Comparison of ENCODE assay signal across 14 mouse cellular contexts in the genomic region with DNA sequence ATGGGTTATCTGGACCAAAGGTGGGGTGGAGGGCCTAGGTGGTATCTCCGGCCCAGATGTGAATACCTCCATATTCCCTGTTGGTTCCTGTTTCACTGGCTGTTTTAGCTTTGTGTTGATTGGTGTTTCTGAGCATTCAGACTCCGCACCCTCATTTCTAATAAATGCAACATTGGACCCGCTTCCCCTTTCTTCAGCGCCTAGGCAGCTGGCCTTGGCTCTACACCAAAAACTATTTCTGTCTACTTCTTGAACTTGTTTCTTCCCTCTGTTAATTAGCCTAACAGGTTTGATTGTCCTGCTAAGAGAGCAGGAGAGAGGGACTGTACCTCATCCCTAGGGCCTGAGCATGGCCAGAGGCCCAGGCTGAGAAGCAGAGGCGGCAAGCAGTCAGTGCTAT. TPM values are rescaled to one million over a fixed set of nuclear protein-coding genes. Genes with fewer than 3 reads are reported as not detected.
A peak's percentile ranks its signal among the peaks of the same experiment; 100 is the strongest.
DNase-seq lines count a peak whose midpoint lies in the region; ATAC-seq and TF ChIP-seq lines count a peak whose summit lies in the region.
"Had no signal": no experiment of that assay in that cellular context is flagged by ENCODE, and none has a peak within 500 bp of the region (broad histone marks: within the 10 kb centered on the region; RNA-seq: fewer than 3 reads in every experiment).

No protein-coding gene starts in this region.

- H3K27ac ChIP-seq in heart, embryonic 11.5 days (ENCODE audit: low read depth, low read length), result no peak overlapping the region
- H3K27ac ChIP-seq in embryonic fibroblast, embryonic 13.5 days (ENCODE audit: insufficient read depth, low read length), result no peak overlapping the region
- H3K27ac ChIP-seq: forebrain, embryonic 15.5 days; hindbrain, embryonic 10.5 days had no signal

- DNase-seq in heart, adult 8-10 months (ENCODE audit: low spot score), result peak; percentile 46
- peak; percentile 14 to 21 for DNase-seq in right cerebral cortex, postnatal 10 days (ENCODE audit: low spot score in 2 of 2)
- no peak for DNase-seq in right cerebral cortex, adult 2 months (ENCODE audit: low spot score in 2 of 2)
- DNase-seq in cerebellum, postnatal 4 days (ENCODE audit: low spot score in 2 of 2), result no peak
- DNase-seq: adrenal gland, postnatal 25 days; gastrocnemius, postnatal 36 days; kidney, adult 8-10 months; thymus, postnatal 36 days had no signal

- TF ChIP-seq CTCF in embryonic fibroblast, embryonic 13.5 days (IDR thresholded peaks at IDR 0.05; ENCODE audit: borderline replicate concordance, insufficient read depth, low read length), result no peak

- H3K36me3 ChIP-seq in heart, embryonic 11.5 days (ENCODE audit: control insufficient read depth, insufficient read depth, low read length), result peaks cover 18% of the 10 kb centered on the region

- H3K4me1 ChIP-seq in heart, embryonic 11.5 days (ENCODE audit: control insufficient read depth, insufficient read depth, low read length), result peaks cover 21% of the 10 kb centered on the region
- H3K4me1 ChIP-seq in embryonic fibroblast, embryonic 13.5 days (ENCODE audit: control insufficient read depth, insufficient read depth, low read length), result peaks cover 15% of the 10 kb centered on the region

- H3K27me3 ChIP-seq in heart, embryonic 11.5 days (ENCODE audit: control insufficient read depth, insufficient read depth, low read length), result no peaks in the 10 kb centered on the region
- H3K27me3 ChIP-seq: forebrain, embryonic 15.5 days had no signal

- ATAC-seq in heart, embryonic 11.5 days (replicated peaks; ENCODE audit: insufficient number of reproducible peaks, low FRiP score, low TSS enrichment), result no peak
- peak; percentile 19 for ATAC-seq in monocyte, adult 5-6 weeks (replicated peaks; ENCODE audit: insufficient number of reproducible peaks, low FRiP score, low TSS enrichment, poor library complexity, severe bottlenecking)
- ATAC-seq in cerebellum, adult (ENCODE audit: insufficient number of reproducible peaks, low FRiP score, low TSS enrichment), result no peak
- ATAC-seq: forebrain, embryonic 15.5 days had no signal

- no peak overlapping the region for H3K4me3 ChIP-seq in heart, embryonic 11.5 days (ENCODE audit: low read depth, low read length)
- H3K4me3 ChIP-seq in embryonic fibroblast, embryonic 13.5 days (ENCODE audit: insufficient read depth, low read length), result no peak overlapping the region
- H3K4me3 ChIP-seq: forebrain, embryonic 15.5 days; hindbrain, embryonic 10.5 days had no signal

- H3K9ac ChIP-seq in heart, embryonic 11.5 days (ENCODE audit: low read depth, low read length), result no peak overlapping the region
- H3K9ac ChIP-seq: forebrain, embryonic 15.5 days had no signal

- peak; percentile 4; the same call in 1 of the 2 replicates for TF ChIP-seq POLR2A in embryonic fibroblast, embryonic 13.5 days (IDR thresholded peaks at IDR 0.05; ENCODE audit: low read depth, low read length)

- no peaks in the 10 kb centered on the region for H3K9me3 ChIP-seq in heart, embryonic 11.5 days (replicated peaks; ENCODE audit: control insufficient read depth, low read length)
- H3K9me3 ChIP-seq: forebrain, embryonic 15.5 days; hindbrain, embryonic 10.5 days had no signal

- WGBS in heart, embryonic 11.5 days (ENCODE audit: insufficient replicate concordance), result 86% methylated on average over 5 of the region's 5 CpGs

- no peak overlapping the region for H3K4me2 ChIP-seq in heart, embryonic 11.5 days
- H3K4me2 ChIP-seq: forebrain, embryonic 15.5 days had no signal

RNA-seq across cellular contexts. Expression of gene Trex1, which starts 2.0 kb away (rescaled TPM):
- total RNA-seq in heart, adult 8-10 months (2022), result 10 to 100 TPM; 16.3 to 19.2 (median 17.6) TPM
- polyA plus RNA-seq in heart, embryonic 11.5 days (2014; fragmentation: Nextera tagmentation; extraction: Ambion mirVana), result 5.7 and 7.0 TPM in 2 replicates
- polyA plus RNA-seq in embryonic fibroblast, embryonic 13.5 days (2011; ENCODE audit: insufficient read length, low read depth, missing spikeins), result 8.2 and 12.8 TPM in 2 replicates
- 47.4 to 94.7 TPM (median 64.7 TPM) in 3 replicates for total RNA-seq in monocyte, adult 5-6 weeks (2017)

RNA-seq across cellular contexts. Expression of gene Atrip, which starts 16.4 kb away (rescaled TPM):
- total RNA-seq in heart, adult 8-10 months (2022), result 1 to 10 TPM; 8.1 to 9.4 (median 8.5) TPM
- 18.0 and 18.6 TPM in 2 replicates for polyA plus RNA-seq in heart, embryonic 11.5 days (2014; fragmentation: Nextera tagmentation; extraction: Ambion mirVana)
- 12.5 and 13.0 TPM in 2 replicates for polyA plus RNA-seq in embryonic fibroblast, embryonic 13.5 days (2011; ENCODE audit: insufficient read length, low read depth, missing spikeins)
- 11.1 to 17.6 TPM (median 15.7 TPM) in 3 replicates for total RNA-seq in monocyte, adult 5-6 weeks (2017)

RNA-seq across cellular contexts. Expression of gene Shisa5, which starts 19.2 kb away (rescaled TPM):
- 10 to 100 TPM; 30.1 to 36.9 (median 33.7) TPM for total RNA-seq in heart, adult 8-10 months (2022)
- 49.0 and 59.1 TPM in 2 replicates for polyA plus RNA-seq in heart, embryonic 11.5 days (2014; fragmentation: Nextera tagmentation; extraction: Ambion mirVana)
- polyA plus RNA-seq in embryonic fibroblast, embryonic 13.5 days (2011; ENCODE audit: insufficient read length, low read depth, missing spikeins), result 230 and 252 TPM in 2 replicates
- 523 to 1,277 TPM (median 526 TPM) in 3 replicates for total RNA-seq in monocyte, adult 5-6 weeks (2017)

RNA-seq across cellular contexts. Expression of gene Ccdc51, which starts 24.8 kb away (rescaled TPM):
- 10 to 100 TPM; 10.5 to 13.4 (median 12.7) TPM for total RNA-seq in heart, adult 8-10 months (2022)
- polyA plus RNA-seq in heart, embryonic 11.5 days (2014; fragmentation: Nextera tagmentation; extraction: Ambion mirVana), result 15.5 and 15.8 TPM in 2 replicates
- polyA plus RNA-seq in embryonic fibroblast, embryonic 13.5 days (2011; ENCODE audit: insufficient read length, low read depth, missing spikeins), result 4.6 TPM in 2 replicates
- total RNA-seq in monocyte, adult 5-6 weeks (2017), result 3.6 to 10.0 TPM (median 9.5 TPM) in 3 replicates

RNA-seq across cellular contexts. Expression of gene Tma7, which starts 24.8 kb away (rescaled TPM):
- total RNA-seq in heart, adult 8-10 months (2022), result 100 to 1,000 TPM; 220 to 257 (median 236) TPM
- 776 and 790 TPM in 2 replicates for polyA plus RNA-seq in heart, embryonic 11.5 days (2014; fragmentation: Nextera tagmentation; extraction: Ambion mirVana)
- 411 and 552 TPM in 2 replicates for polyA plus RNA-seq in embryonic fibroblast, embryonic 13.5 days (2011; ENCODE audit: insufficient read length, low read depth, missing spikeins)
- 155 to 237 TPM (median 205 TPM) in 3 replicates for total RNA-seq in monocyte, adult 5-6 weeks (2017)

Comparison
In these comparisons a context has a peak if more than half of its experiments do, and no peak if none do; other contexts are left out.
1. DNase-seq: peak in heart, adult 8-10 months (single experiment) and right cerebral cortex, postnatal 10 days (2 of 2); none in right cerebral cortex, adult 2 months (0 of 2) and cerebellum, postnatal 4 days (0 of 2).
2. RNA of gene Shisa5, which starts 19.2 kb away (total RNA-seq): 523 to 1,277 TPM in monocyte, adult 5-6 weeks; 30.1 to 36.9 TPM in heart, adult 8-10 months; every median in the first group is over 10 times any median in the second.